Mouse (Mus musculus) inflammation-experienced regulatory T-cells, adult 6 months (primary cell): ENCODE measurements around the gene Carm1. TPM values are rescaled to one million over a fixed set of nuclear protein-coding genes. Genes with fewer than 3 reads are reported as not detected.
"Not testable (repeated sequence)": the region's sequence is repeated elsewhere in the genome, so short reads cannot be mapped to it uniquely, and the experiment has no call there.

ENCODE experiments used
- ATAC-seq: one replicate; pipeline ENCODE4 v1.8.0; 2017
- polyA plus RNA-seq, 3 experiments: library from polyadenylated mRNA; unstranded; fragments of 100-300 nt; shearing (Covaris generic); gene quantifications; one replicate each; pipeline ENCODE4 v1.2.1; 2017

Carm1 gene
- 10 to 100 TPM in 1 of 3 experiments, 1 to 10 TPM in 2; 5.3 to 11.0 (median 7.0) TPM for polyA plus RNA-seq

- ATAC-seq: no peak
These were observed at the start of gene Carm1 for GRCm38 (mm10) chr9:21546789-21547074. Carm1 (plus strand) TSS chr9:21546894.

- ATAC-seq: no peak
These were observed 49.6 kb upstream of the Carm1 start for GRCm38 (mm10) chr9:21497050-21497542.

DNA sequence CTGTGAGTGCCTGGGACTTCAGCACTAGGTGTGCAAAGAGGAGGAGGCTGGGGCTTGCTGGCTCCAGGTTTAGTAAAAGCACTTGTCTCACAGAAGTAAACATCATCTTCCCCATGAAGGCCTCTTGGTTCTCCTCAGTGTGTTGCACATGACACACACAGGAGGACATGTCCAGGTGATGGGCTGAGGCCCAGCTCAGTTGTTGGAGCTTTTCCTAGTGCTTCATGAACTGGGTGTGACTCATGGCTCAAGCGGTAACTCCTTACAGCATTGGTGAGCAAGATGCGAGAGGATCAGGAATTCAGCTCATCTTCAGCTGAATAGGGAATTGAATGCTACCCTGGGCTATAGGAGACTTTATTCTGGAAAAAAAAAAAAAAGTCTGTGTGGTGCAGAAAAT is 49.0 kb upstream of the Carm1 start:
- ATAC-seq: no peak

- ATAC-seq: no peak
These were observed 48.3 kb upstream of the Carm1 start for GRCm38 (mm10) chr9:21498284-21498902.

DNA sequence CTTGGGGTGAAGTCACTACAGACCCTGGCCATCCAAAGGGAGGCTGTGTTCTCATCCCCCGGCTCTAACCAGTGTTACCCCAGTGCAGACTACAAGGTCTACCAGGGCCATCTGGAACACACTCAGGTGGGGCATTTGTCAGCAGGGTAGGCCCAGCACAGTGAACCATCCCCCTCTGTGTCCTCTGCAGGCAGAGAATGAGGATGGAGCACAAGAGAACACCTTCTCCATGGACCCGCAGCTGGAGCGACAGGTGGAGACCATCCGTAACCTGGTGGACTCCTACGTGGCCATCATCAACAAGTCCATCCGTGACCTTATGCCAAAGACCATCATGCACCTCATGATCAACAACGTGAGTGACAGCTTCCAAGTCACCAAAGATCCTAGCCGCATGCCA is 43.3 kb upstream of the Carm1 start:
- ATAC-seq: no peak

DNA sequence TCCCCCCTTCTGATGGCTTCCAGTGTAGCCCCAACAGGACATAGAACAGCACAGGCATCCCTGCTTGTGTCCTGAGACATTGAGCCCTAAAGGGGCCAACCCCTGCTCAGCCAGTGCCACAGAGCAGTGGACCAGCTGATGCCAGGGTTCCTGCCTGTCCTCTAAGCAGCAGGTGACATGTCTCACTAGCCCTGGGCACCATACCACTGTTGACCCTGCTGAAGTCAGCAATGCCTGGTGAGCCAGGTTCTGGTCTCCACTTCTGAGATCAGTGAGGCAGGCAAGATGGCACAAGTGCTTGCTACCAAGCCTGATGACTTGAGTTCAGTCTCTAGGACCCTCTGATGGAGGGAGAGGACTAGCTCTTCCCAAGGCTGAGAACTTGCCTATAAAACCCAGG is 40.9 kb upstream of the Carm1 start:
- no peak for ATAC-seq

- ATAC-seq: no peak
These were observed 38.8 kb upstream of the Carm1 start for GRCm38 (mm10) chr9:21507753-21508430.

DNA sequence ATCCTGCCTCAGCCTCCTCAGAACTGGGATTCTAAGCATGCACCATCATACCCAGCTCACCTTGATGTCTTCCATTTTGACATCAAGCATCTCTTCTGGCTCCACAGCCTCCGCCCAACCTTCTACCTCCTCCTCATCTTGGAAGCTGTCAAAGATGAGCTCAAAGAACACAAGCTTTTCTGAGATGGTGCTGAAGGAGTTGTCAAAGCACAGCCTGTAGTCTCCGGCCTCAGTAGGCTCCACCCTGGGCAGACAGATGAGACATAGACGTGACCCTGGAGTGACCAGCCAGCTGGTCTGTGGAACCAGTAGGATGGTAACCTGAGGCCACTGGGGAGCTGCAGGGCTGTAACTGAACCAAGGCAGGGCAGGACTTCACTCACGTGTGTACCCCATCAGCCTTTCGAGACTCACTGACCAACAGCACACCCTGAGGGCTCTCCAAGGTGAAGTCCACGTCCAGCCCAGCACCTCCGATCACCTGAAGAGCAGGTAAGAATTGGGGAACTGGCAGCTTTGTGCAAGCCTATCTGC is 37.8 kb upstream of the Carm1 start:
- no peak for ATAC-seq

DNA sequence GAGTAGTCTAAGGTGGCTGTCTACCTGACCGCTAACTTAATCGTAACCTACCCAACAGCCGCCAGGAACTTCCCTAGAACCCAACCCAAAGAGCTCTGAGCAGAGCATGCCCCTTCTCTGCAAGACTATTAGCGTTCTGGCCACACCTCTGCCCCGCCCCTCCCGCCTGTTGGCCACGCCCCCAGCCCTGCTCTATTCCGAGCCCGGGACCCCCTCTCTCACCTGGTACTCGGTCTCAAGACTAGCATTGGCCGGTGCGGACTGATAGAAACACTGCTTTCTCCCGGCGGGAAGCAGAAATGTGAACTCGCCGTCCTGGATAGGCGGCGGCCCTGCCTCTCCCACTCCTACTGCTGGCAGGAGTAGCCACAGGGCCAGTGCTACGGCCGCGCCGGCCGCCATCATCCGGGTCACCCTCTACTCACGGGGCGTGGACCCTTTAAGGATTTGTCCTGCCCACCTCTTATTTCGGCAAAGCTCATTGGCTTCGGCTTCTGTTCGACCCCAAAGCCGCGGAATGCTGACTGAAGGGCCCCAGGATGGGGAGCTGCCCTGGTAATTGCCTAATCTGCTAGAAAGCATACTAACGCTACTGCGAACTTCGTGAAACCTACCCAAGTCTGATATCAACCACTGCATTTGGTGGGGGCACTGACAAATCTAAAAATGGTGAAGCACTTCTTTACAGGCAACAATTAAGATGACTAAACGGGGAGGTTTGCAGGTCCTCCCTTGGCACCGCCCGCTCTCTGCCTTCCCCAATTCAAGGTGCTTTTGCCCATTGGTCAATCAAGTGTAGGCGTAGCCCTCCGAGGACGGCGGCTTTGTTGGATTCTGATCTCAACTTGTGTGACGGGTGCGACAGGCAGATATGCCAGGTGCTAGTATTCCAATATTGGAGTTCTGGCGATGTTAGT is 36.7 kb upstream of the Carm1 start, which contains the start of gene Tmed1:
Gene Tmed1 (minus strand): TSS at position 481 of the 917 bp plus-strand sequence.
- peak; percentile 80 for ATAC-seq

DNA sequence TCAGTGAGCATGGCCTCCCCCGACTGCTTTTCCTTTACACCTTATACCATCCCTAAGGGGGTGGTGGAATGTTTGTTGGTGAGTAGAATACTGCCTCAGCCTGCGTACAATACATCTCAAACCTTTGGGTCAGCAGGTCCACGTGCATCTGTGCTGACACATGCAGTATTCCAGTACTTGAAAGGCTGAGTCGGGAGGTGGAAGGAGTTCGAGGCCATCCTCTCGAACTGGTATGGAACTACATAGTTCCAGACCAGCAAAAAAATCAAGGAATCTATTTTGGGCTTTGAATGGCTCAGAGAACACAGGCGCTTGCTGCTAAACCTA is 36.0 kb upstream of the Carm1 start:
- no peak for ATAC-seq

DNA sequence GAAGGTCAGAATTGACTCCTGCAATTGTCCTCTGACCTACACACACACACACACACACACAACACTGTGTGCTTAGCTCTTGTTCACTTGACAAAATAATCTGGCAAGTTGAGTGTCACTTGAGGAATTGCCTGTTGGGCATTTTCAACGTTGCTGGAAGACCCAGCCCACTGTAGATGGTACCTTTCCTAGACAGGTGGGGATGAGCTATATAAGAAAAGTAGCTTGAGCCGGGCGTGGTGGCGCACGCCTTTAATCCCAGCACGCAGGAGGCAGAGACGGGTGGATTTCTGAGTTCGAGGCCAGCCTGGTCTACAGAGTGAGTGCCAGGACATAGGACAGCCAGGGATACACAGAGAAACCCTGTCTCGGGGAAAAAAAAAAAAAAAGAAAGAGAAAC is 35.6 kb upstream of the Carm1 start:
- ATAC-seq: no peak

DNA sequence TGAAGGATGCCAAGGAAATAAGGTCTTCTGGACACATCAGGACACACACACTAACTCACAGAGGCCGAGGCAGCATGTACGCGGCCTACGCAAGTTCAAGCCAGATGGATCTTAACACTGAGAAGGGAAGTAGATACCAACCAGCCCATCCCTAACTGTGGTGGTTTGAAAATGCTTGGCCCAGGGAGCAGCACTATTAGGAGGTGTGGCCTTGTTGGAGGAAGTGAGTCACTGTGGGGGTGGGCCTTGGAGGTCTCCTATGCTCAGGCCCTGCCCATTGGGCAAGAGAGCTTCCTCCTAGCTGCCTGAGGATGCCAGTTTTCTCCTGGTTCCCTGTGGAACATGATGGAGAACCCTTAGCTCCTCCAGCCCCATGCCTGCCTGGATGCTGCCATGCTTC is 33.2 kb upstream of the Carm1 start:
- no peak for ATAC-seq

DNA sequence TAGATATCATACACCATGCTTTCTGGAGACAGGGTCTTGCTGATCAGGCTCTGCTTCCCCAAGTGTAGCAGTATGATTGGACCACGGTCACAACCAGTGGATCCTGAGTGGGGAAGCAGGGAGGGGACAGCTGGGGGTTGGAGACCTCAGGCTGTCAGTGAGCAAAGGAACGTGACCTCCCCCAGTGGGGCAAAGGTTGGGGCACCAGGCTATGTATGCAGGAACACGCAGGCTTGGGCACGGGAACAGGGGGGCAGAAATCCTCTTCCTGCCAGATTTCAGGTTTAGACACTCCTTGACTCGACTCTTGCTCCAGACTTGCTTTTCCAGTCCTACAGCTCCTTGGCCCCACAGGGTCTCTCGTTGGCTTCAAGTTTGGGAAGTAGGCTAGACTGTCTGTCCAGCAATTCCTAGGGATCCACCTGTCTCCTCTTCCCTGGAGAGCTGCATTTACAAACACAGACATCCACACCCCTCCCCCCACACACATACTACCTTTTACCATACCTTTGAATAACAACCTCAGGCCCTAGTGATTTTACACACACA is 28.7 kb upstream of the Carm1 start:
- no peak for ATAC-seq

DNA sequence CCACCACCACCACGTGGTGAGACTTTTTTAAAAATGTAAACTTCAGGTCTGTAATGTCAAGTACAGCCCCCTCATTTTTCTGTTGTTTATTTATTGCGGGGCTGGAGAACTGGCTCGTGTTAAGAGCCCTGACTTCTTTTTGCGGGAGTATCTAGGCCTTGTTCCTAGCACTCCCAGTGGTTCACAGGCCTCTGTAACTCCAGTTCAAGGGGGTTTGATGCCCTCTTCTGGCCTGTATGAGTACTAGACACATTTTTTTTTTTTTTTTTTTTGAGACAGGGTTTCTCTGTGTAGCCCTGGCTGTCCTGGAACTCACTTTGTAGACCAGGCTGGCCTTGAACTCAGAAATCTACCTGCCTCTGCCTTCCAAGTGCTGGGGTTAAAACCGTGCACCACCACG is 28.0 kb upstream of the Carm1 start:
- ATAC-seq: not testable (repeated sequence)

DNA sequence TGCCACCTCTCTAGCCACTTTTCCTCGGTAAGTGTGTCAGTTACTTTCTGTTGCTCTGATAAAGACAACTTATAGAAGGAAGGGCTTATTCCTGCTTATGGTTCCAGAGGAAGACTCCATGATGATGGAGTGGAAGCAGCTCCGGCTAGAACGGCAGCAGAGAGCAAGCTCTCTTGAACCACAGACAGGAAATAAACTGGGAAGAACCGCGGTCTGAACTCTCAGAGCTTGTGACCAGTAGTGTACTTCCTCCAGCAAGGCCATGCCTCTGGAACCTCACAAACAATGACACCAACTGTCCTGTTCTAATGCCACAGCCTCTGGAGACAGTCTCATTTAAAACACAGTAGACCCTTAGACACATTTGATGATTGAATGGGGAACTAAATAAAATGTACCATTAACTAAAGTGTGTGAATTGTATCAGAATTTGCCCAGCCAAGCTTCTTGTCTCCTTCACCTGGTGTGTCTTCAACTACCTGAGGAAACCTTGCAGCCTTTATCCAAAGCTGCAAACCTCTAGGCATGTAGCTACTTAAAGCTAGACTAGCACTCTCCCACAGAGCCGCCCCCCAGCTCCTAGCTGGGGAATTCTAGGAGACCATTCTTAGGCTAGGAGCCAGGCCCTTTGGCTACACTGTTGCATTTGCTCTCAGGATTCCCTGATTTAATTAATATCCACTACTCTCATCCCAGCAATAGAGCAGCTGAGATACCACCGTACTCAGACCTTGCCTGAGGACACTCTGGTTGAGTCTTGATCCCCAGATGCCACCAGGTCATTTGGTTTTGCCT is 21.4 kb upstream of the Carm1 start:
- no peak for ATAC-seq

DNA sequence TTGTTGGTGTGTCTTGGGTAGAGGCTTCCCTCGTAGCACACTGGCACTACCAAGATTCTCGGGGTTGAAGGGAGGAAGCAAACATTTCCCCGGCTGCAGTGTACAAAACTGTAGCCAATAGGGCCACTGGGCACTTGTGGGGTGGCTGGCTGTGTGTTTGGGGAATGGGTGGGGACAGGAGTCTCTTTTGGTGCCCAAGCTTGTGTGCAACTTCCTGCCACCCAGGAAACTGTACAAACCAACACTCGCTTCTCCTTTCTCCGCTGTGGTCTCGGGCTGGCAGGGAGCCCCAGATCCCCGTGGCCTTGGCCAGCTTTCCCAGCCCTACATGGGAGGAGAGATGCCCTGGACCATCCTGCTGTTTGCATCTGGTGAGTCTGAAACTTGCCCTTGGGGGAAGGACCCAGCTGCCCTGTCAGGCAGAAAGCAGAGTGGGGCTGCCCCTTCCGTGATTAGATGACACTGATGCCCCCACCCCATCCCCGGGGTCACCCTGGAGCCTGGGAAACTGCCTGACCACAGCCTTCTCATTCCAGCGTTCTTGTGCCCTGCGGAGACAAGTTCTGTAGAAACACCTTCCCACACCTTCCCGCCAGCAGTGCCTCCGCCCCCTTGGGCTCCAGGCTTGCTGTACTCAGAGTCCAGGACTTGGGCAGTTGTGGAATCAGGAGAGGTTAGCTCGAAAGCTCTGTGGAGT is 20.6 kb upstream of the Carm1 start, which contains the start of gene AB124611:
Gene AB124611 (plus strand): TSS at position 240 of the 697 bp plus-strand sequence.
- ATAC-seq: peak; percentile 67

- ATAC-seq: no peak
These were observed 20.1 kb upstream of the Carm1 start for GRCm38 (mm10) chr9:21526634-21526944.

DNA sequence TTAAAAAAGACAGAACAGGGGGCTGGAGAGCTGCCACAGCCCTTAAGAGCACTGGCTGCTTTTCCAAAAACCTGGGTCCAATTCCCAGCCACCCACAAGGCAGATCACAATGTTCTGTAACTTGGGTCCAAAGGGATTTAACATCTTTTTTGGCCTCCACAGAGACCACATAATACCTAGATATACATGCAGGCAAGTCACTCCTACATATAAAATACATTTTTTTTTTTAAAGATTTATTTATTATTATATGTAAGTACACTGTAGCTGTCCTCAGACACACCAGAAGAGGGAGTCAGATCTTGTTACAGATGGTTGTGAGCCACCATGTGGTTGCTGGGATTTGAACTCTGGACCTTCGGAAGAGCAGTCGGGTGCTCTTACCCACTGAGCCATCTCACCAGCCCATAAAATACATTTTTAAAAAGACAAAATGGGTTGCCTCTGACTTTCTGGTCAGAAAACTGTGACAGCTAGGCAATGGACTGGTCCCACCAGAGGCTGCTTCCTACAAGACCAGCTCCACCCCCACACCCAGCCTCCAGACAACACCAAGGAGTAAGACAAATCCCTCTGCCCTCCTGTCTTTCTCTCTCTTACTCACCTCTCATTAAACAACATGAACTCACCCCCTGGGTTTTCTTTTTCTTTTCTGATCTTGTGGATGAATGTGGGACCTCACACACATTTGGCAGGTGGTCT is 19.4 kb upstream of the Carm1 start:
- no peak for ATAC-seq

- ATAC-seq: no peak
These were observed 18.8 kb upstream of the Carm1 start for GRCm38 (mm10) chr9:21527917-21528324.

DNA sequence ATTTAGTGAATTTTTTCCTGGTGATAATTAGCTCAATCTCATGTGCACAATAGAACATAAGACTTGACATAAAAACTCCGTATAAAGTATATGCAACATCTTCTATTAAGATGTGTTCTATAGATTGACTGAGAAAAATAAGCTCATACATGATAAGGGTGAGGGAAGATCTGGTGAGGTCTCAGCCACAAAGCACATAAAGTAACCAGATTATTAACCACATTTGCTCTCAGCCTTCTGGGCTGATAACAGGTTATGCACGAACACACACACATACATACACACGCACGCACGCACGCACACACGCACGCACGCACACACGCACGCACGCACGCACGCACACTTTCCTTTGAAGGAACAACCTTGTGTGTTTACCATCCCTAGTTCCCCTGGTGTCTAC is 10.2 kb upstream of the Carm1 start:
- ATAC-seq: no peak

DNA sequence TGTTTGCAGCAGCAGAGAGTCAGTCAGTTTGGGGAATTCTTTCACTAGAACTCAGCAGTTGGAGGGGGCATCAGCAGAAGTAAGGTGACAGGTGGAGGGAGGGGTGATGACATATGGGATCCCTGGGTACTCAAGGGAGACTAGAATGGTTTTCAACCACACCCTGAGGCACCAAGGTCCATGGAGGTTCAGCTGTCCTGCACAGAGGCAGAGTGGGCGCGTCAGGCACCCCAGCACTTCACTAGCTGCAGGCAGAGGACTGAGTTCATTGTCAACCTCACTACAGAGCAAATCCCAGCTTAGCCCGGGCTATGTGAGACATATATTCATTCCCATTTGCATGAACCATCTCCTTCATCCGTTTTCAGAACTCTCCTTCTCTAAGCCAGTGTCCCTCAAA is 9.7 kb upstream of the Carm1 start:
- no peak for ATAC-seq
